Mouse (Mus musculus) C2C12 (cell line): ENCODE data around the gene Olfr287.

ENCODE experiments used
- CTCF ChIP-seq: IDR thresholded peaks from one replicate; pipeline ENCODE4 v1.5.1; 2011; ENCODE audit not compliant: control insufficient read depth, insufficient read depth, insufficient read length
- MAX ChIP-seq: IDR thresholded peaks from one replicate; pipeline ENCODE4 v1.6.1; 2011; ENCODE audit warnings: mild to moderate bottlenecking, control low read depth
- MYOD1 ChIP-seq: IDR thresholded peaks from one replicate; pipeline ENCODE4 v1.6.1; 2011; ENCODE audit warnings: low read depth; ENCODE audit not compliant: control insufficient read depth, insufficient read length
- MYOG ChIP-seq: IDR thresholded peaks from one replicate; pipeline ENCODE4 v1.6.1; 2011; ENCODE audit not compliant: control insufficient read depth, insufficient read length; ENCODE audit errors: extremely low read depth

- TF ChIP-seq CTCF (no peak), MAX (no peak), MYOD1 (no peak), MYOG (no peak)
Measured at GRCm38 (mm10) chr15:98220877-98221276, at the start of gene Olfr287, which contains the start of gene Gm44579.
